In the genomic region with DNA sequence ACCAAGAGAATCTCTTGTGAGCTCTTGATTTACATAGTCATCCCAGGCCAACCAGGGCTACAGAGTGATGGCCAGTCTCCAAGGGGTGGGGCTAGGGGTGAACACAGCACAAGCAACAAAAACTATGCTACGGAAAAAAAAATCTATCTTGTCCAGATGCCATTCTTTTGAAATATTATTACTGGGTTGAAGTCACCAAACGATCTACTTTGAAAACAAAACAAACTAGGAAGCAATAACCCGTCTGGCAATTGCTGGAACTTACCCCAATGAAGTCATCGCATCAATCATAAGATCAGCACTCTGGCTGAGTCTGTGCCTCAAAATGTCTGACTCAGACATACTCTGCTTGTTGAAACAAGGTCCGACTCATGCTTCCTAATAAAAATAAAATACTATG, we compare ENCODE assay signal across 8 mouse cellular contexts. TPM values are rescaled to one million over a fixed set of nuclear protein-coding genes. Genes with fewer than 3 reads are reported as not detected.
DNase-seq lines count a peak whose midpoint lies in the region.

No protein-coding gene starts in this region.

- peaks cover 18% of the 10 kb centered on the region for H3K36me3 ChIP-seq in megakaryocyte, embryonic 14.5 days (replicated peaks; ENCODE audit: low read length)

- peaks cover 28% of the 10 kb centered on the region for H3K4me1 ChIP-seq in megakaryocyte, embryonic 14.5 days

- intact Hi-C loops in gastrocnemius, postnatal 14 days (cut with DNase I; ENCODE audit: low total_unique reads) = no loop called here
- intact Hi-C loops in left cerebral cortex, postnatal 14 days (cut with DNase I) = no loop called here

- DNase-seq in thymus, postnatal 0 days (ENCODE audit: low spot score) = peak; percentile 28
- DNase-seq in thymus, postnatal 14 days = no peak
- DNase-seq in cerebellum, postnatal 14 days = peak; percentile 84 to 89
- peak; percentile 88 for DNase-seq in gastrocnemius, postnatal 14 days
- peak; percentile 73 for DNase-seq in induced T-regulatory cell, adult 2 months (ENCODE audit: low read depth)
- DNase-seq in left cerebral cortex, postnatal 14 days (ENCODE audit: low spot score in 2 of 2) = peak; percentile 26 to 62
- DNase-seq in spleen, postnatal 36 days (ENCODE audit: low spot score in 2 of 2) = peak; percentile 41 to 65

- peak overlapping the region; percentile 96 for H3K4me3 ChIP-seq in megakaryocyte, embryonic 14.5 days (replicated peaks)

- H3K9me3 ChIP-seq in megakaryocyte, embryonic 14.5 days = no peaks in the 10 kb centered on the region

- H3K27me3 ChIP-seq in megakaryocyte, embryonic 14.5 days (replicated peaks) = no peaks in the 10 kb centered on the region

RNA-seq across cellular contexts. Expression of gene Ubb, which starts 1.2 kb away (rescaled TPM):
- polyA plus RNA-seq in thymus, postnatal 0 days (2015; fragmentation: Nextera tagmentation; extraction: Ambion mirVana) = 3,204 and 3,318 TPM in 2 replicates
- 1,000 to 10,000 TPM; 1,001 to 1,005 TPM for total RNA-seq in gastrocnemius, postnatal 14 days (2021)
- 1,000 to 10,000 TPM; 1,710 to 1,861 TPM for total RNA-seq in left cerebral cortex, postnatal 14 days (2021)
- polyA plus RNA-seq in megakaryocyte, embryonic 14.5 days (2012; ENCODE audit: insufficient read depth, low replicate concordance) = 1,084 and 1,175 TPM in 2 replicates

RNA-seq across cellular contexts. Expression of gene Cenpv, which starts 10.7 kb away (rescaled TPM):
- 20.8 and 21.2 TPM in 2 replicates for polyA plus RNA-seq in thymus, postnatal 0 days (2015; fragmentation: Nextera tagmentation; extraction: Ambion mirVana)
- 10 to 100 TPM; 15.4 to 20.4 TPM for total RNA-seq in gastrocnemius, postnatal 14 days (2021)
- total RNA-seq in left cerebral cortex, postnatal 14 days (2021) = 10 to 100 TPM; 37.7 to 45.0 TPM
- polyA plus RNA-seq in megakaryocyte, embryonic 14.5 days (2012; ENCODE audit: insufficient read depth, low replicate concordance) = 10.8 and 13.9 TPM in 2 replicates

RNA-seq across cellular contexts. Expression of gene Trpv2, which starts 24.5 kb away (rescaled TPM):
- 48.1 and 51.6 TPM in 2 replicates for polyA plus RNA-seq in thymus, postnatal 0 days (2015; fragmentation: Nextera tagmentation; extraction: Ambion mirVana)
- total RNA-seq in gastrocnemius, postnatal 14 days (2021) = 1 to 10 TPM; 1.7 to 2.4 TPM
- total RNA-seq in left cerebral cortex, postnatal 14 days (2021) = 10 to 100 TPM; 21.9 to 22.2 TPM
- 11.2 and 11.9 TPM in 2 replicates for polyA plus RNA-seq in megakaryocyte, embryonic 14.5 days (2012; ENCODE audit: insufficient read depth, low replicate concordance)

Comparison
In these comparisons a context has a peak if more than half of its experiments do, and no peak if none do; other contexts are left out.
1. RNA of gene Trpv2, which starts 24.5 kb away (total RNA-seq): 21.9 to 22.2 TPM in left cerebral cortex, postnatal 14 days; 1.7 to 2.4 TPM in gastrocnemius, postnatal 14 days; every median in the first group is over 4 times any median in the second.